9 mouse cellular contexts compared by ENCODE assay signal in the genomic region with DNA sequence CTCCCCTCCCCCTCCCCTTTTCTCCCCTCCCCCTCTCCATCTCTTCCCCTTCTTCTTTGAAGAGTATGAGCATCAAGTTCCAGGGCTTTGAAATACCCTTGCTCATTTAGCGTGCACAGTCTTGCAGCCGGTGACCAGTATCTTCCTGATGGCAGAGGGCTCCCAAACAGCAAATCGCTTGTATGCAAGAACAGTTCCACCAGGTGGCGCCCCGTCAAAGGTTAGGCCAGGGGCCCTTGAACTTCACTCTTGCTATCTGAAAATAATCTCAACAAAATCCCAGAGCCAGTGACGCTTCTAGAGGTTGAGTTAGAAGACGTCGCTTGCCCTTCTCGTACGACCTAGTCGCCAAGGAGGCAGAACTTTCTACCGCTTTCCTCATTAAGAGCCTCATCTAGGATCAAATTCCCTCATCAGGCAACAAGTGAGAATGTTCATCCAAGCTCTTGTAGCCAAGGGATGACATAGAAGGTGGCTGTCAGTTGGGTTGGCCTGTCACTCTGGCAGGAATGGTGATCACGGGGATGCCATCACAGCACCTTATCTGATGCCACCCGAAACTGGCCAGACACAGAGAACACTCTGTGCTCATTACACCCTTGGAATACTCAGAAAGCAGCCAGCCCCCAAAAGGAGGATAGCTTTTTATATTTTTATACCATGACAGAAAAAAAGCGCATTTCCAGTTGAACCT.
DNase-seq lines count a peak whose midpoint lies in the region; ATAC-seq and TF ChIP-seq lines count a peak whose summit lies in the region.
"Had no signal": no experiment of that assay in that cellular context is flagged by ENCODE, and none has a peak within 500 bp of the region (broad histone marks: within the 10 kb centered on the region; RNA-seq: fewer than 3 reads in every experiment).

No protein-coding gene starts in this region.

- DNase-seq in MEL-GATA-1-ER (ENCODE audit: extremely low read depth, low read depth): peak; percentile 59
- DNase-seq in c-Kit-positive CD71-positive TER-119-negative erythroid progenitor cells, embryonic 14.5 days (ENCODE audit: low read depth): peak; percentile 62
- peak; percentile 89 for DNase-seq in hindbrain, postnatal 0 days (ENCODE audit: low spot score)
- peak; percentile 66 for DNase-seq in left cerebral cortex, adult 11 months (ENCODE audit: low spot score)
- peak; percentile 85 for DNase-seq in right cerebral cortex, postnatal 14 days
- peak; percentile 85 to 88 for DNase-seq in urinary bladder, postnatal 36 days (ENCODE audit: low spot score in 2 of 2)

- no peak overlapping the region for H3K9ac ChIP-seq in hindbrain, postnatal 0 days (replicated peaks; ENCODE audit: low read length)
- H3K9ac ChIP-seq: midbrain, embryonic 12.5 days had no signal

- no peaks in the 10 kb centered on the region for H3K27me3 ChIP-seq in hindbrain, postnatal 0 days (ENCODE audit: insufficient read depth, low read length)
- H3K27me3 ChIP-seq in megakaryocyte, embryonic 14.5 days (replicated peaks): peaks cover 45% of the 10 kb centered on the region
- H3K27me3 ChIP-seq: midbrain, embryonic 12.5 days had no signal

- H3K4me3 ChIP-seq in hindbrain, postnatal 0 days (ENCODE audit: low read length): no peak overlapping the region
- peak overlapping the region; percentile 62 for H3K4me3 ChIP-seq in megakaryocyte, embryonic 14.5 days (replicated peaks)
- H3K4me3 ChIP-seq: midbrain, embryonic 12.5 days had no signal

- ATAC-seq in frontal cortex, adult (ENCODE audit: low TSS enrichment): peak; percentile 85; the same call in 1 of the 2 replicates
- peak; percentile 74 for ATAC-seq in hindbrain, postnatal 0 days

- H3K9me3 ChIP-seq in hindbrain, postnatal 0 days (ENCODE audit: low read length): no peaks in the 10 kb centered on the region
- no peaks in the 10 kb centered on the region for H3K9me3 ChIP-seq in megakaryocyte, embryonic 14.5 days
- H3K9me3 ChIP-seq: midbrain, embryonic 12.5 days had no signal

- no peaks in the 10 kb centered on the region for H3K36me3 ChIP-seq in hindbrain, postnatal 0 days (ENCODE audit: insufficient read depth, low read length)
- H3K36me3 ChIP-seq in megakaryocyte, embryonic 14.5 days (replicated peaks; ENCODE audit: low read length): no peaks in the 10 kb centered on the region
- H3K36me3 ChIP-seq: midbrain, embryonic 12.5 days had no signal

- no peaks in the 10 kb centered on the region for H3K4me1 ChIP-seq in hindbrain, postnatal 0 days (ENCODE audit: insufficient read depth, low read length)
- peaks cover 11% of the 10 kb centered on the region for H3K4me1 ChIP-seq in megakaryocyte, embryonic 14.5 days
- H3K4me1 ChIP-seq: midbrain, embryonic 12.5 days had no signal

- peak; percentile 80 for TF ChIP-seq CTCF in hindbrain, postnatal 0 days (IDR thresholded peaks at IDR 0.05; ENCODE audit: low read depth)

- WGBS in hindbrain, postnatal 0 days: 38% methylated on average over 15 of the region's 15 CpGs

- H3K4me2 ChIP-seq in hindbrain, postnatal 0 days (ENCODE audit: low read depth, low read length): no peak overlapping the region
- H3K4me2 ChIP-seq: midbrain, embryonic 12.5 days had no signal

- no peak overlapping the region for H3K27ac ChIP-seq in hindbrain, postnatal 0 days
- H3K27ac ChIP-seq: midbrain, embryonic 12.5 days had no signal
